Mouse (Mus musculus): ENCODE measurements around the gene Cdk11b.

GRCm38 (mm10) chr4:155653086-155653450 is 28.4 kb downstream of the Cdk11b start, which contains the start of gene Mmp23:
- no peak for TF ChIP-seq CTCF (IDR thresholded peaks at IDR 0.05; ENCODE audit: control insufficient read depth, insufficient read depth, insufficient read length)
- TF ChIP-seq MAX (IDR thresholded peaks at IDR 0.05): no peak
- no peak for TF ChIP-seq CEBPB (IDR thresholded peaks at IDR 0.05; ENCODE audit: low read depth)
